Mouse (Mus musculus) stomach, embryonic 14.5 days (tissue): ENCODE measurements at regions not wholly inside any gene's neighbourhood (a gene's known extent, or its start where the extent isn't known, plus 50 kb on each side); places are given as distances from the start of the nearest gene placed in this dataset.

Source experiments
- ATAC-seq: fragments of 200-750 bp; cut with Nextera tagmentation; 2 replicates; pipeline ENCODE4 v1.8.0; 2017; ENCODE audit warnings: low read depth, moderate TSS enrichment; ENCODE audit not compliant: insufficient number of reproducible peaks, insufficient read depth, low FRiP score
- H3K27ac ChIP-seq: fragments of 300-500 bp; sonication (generic); 2 replicates; pipeline ENCODE4 v1.5.1; 2014; ENCODE audit warnings: mild to moderate bottlenecking, low read length, moderate library complexity, mixed read lengths
- H3K27me3 ChIP-seq: fragments of 300-500 bp; sonication (generic); 2 replicates; pipeline ENCODE4 v1.6.1; 2014; ENCODE audit warnings: low read length, control low read depth, mixed read lengths; ENCODE audit not compliant: control insufficient read depth, insufficient read depth
- H3K36me3 ChIP-seq: fragments of 300-500 bp; sonication (generic); 2 replicates; pipeline ENCODE4 v1.6.1; 2014; ENCODE audit warnings: mild to moderate bottlenecking, control low read depth, low read length, moderate library complexity, mixed read lengths; ENCODE audit not compliant: control insufficient read depth, insufficient read depth
- H3K4me1 ChIP-seq: fragments of 300-500 bp; sonication (generic); 2 replicates; pipeline ENCODE4 v1.6.1; 2014; ENCODE audit warnings: low read length, control low read depth, mixed read lengths; ENCODE audit not compliant: control insufficient read depth, insufficient read depth
- H3K4me2 ChIP-seq: fragments of 300-500 bp; sonication (generic); replicated peaks from 2 replicates; pipeline ENCODE4 v1.6.1; 2014; ENCODE audit warnings: low read depth, low read length, control low read depth
- H3K4me3 ChIP-seq: fragments of 300-500 bp; sonication (generic); 2 replicates; pipeline ENCODE4 v1.5.1; 2014; ENCODE audit warnings: low read depth, low read length, control low read depth
- H3K9ac ChIP-seq: fragments of 300-500 bp; sonication (generic); replicated peaks from 2 replicates; pipeline ENCODE4 v1.6.1; 2014; ENCODE audit warnings: low read depth, mild to moderate bottlenecking, control low read depth, low read length, moderate library complexity, mixed read lengths
- H3K9me3 ChIP-seq: fragments of 300-500 bp; sonication (generic); 2 replicates; pipeline ENCODE4 v1.6.1; 2016; ENCODE audit warnings: low read depth, low read length, control low read depth; ENCODE audit not compliant: control insufficient read depth
- WGBS: fragments of 180-500 bp; shearing (Covaris S2); extraction: QIAGEN DNeasy Blood & Tissue Kit; methylation state at CpG from one replicate; pipeline ENCODE4 v1.1.7; 2014; 5-methylcytosine and 5-hydroxymethylcytosine counted together

- no peak for ATAC-seq
These were observed 87.6 kb downstream of the Gm12728 start for GRCm38 (mm10) chr4:105877246-105877645.

GRCm38 (mm10) chr4:105879891-105880290 lies 90.2 kb downstream of the Gm12728 start:
- no peak overlapping the region for H3K4me3 ChIP-seq
- no peaks in the 10 kb centered on the region for H3K36me3 ChIP-seq
- H3K4me1 ChIP-seq = no peaks in the 10 kb centered on the region
- H3K27me3 ChIP-seq = no peaks in the 10 kb centered on the region
- no peaks in the 10 kb centered on the region for H3K9me3 ChIP-seq
- H3K27ac ChIP-seq = no peak overlapping the region
- H3K4me2 ChIP-seq = no peak overlapping the region
- ATAC-seq = no peak
- WGBS = 59% methylated on average over 3 of the region's 3 CpGs
- no peak overlapping the region for H3K9ac ChIP-seq

More at GRCm38 (mm10) chr4:105877246-105877645, 87.6 kb downstream of the Gm12728 start:
- H3K9me3 ChIP-seq = no peaks in the 10 kb centered on the region
- 73% methylated on average over 5 of the region's 5 CpGs for WGBS
- no peaks in the 10 kb centered on the region for H3K4me1 ChIP-seq
- no peak overlapping the region for H3K27ac ChIP-seq
- no peaks in the 10 kb centered on the region for H3K27me3 ChIP-seq
- no peak overlapping the region for H3K4me2 ChIP-seq
- no peaks in the 10 kb centered on the region for H3K36me3 ChIP-seq
- H3K9ac ChIP-seq = no peak overlapping the region
- H3K4me3 ChIP-seq = no peak overlapping the region

- Histone ChIP-seq H3K4me2 (no peak overlapping the region), H3K9ac (no peak overlapping the region), H3K27ac (no peak overlapping the region), H3K4me1 (no peaks in the 10 kb centered on the region), H3K4me3 (no peak overlapping the region), H3K36me3 (no peaks in the 10 kb centered on the region), H3K27me3 (no peaks in the 10 kb centered on the region), H3K9me3 (no peaks in the 10 kb centered on the region)
- ATAC-seq = no peak
- WGBS = 34% methylated on average over 3 of the region's 3 CpGs
These were observed 95.1 kb downstream of the Gm12728 start for GRCm38 (mm10) chr4:105884791-105885190.

- Histone ChIP-seq H3K4me1 (no peaks in the 10 kb centered on the region), H3K4me2 (no peak overlapping the region), H3K36me3 (no peaks in the 10 kb centered on the region), H3K27ac (no peak overlapping the region), H3K4me3 (no peak overlapping the region), H3K27me3 (no peaks in the 10 kb centered on the region), H3K9ac (no peak overlapping the region), H3K9me3 (no peaks in the 10 kb centered on the region)
- WGBS = 78% methylated on average over 4 of the region's 4 CpGs
- ATAC-seq = no peak
These were observed 101.8 kb downstream of the Gm12728 start for GRCm38 (mm10) chr4:105891438-105891837.

- H3K4me1 ChIP-seq = no peaks in the 10 kb centered on the region
- H3K27ac ChIP-seq = no peak overlapping the region
- H3K9me3 ChIP-seq = no peaks in the 10 kb centered on the region
- no peak for ATAC-seq
- 31% methylated on average over 2 of the region's 2 CpGs for WGBS
- no peak overlapping the region for H3K9ac ChIP-seq
- H3K27me3 ChIP-seq = no peaks in the 10 kb centered on the region
- H3K36me3 ChIP-seq = no peaks in the 10 kb centered on the region
- H3K4me2 ChIP-seq = no peak overlapping the region
- H3K4me3 ChIP-seq = no peak overlapping the region
These were observed 102.4 kb downstream of the Gm12728 start for GRCm38 (mm10) chr4:105892065-105892464.

- ATAC-seq = no peak
- Histone ChIP-seq H3K27ac (no peak overlapping the region), H3K4me1 (no peaks in the 10 kb centered on the region), H3K4me2 (no peak overlapping the region), H3K9me3 (no peaks in the 10 kb centered on the region), H3K9ac (no peak overlapping the region), H3K4me3 (no peak overlapping the region), H3K27me3 (no peaks in the 10 kb centered on the region), H3K36me3 (no peaks in the 10 kb centered on the region)
- WGBS = 56% methylated on average over 2 of the region's 2 CpGs
These were observed 105.4 kb downstream of the Gm12728 start for GRCm38 (mm10) chr4:105895116-105895515.

GRCm38 (mm10) chr4:105898054-105898847 lies 108.6 kb downstream of the Gm12728 start:
- ATAC-seq = no peak
- 89% methylated on average over 5 of the region's 5 CpGs for WGBS

GRCm38 (mm10) chr4:105904896-105905295 lies 115.2 kb downstream of the Gm12728 start:
- no peak for ATAC-seq
- no peak overlapping the region for H3K4me2 ChIP-seq
- H3K27me3 ChIP-seq = no peaks in the 10 kb centered on the region
- no peak overlapping the region for H3K4me3 ChIP-seq
- no peaks in the 10 kb centered on the region for H3K9me3 ChIP-seq
- H3K9ac ChIP-seq = no peak overlapping the region
- no peak overlapping the region for H3K27ac ChIP-seq
- no peaks in the 10 kb centered on the region for H3K36me3 ChIP-seq
- WGBS = 46% methylated on average over 8 of the region's 8 CpGs
- no peaks in the 10 kb centered on the region for H3K4me1 ChIP-seq

More at GRCm38 (mm10) chr4:105898054-105898847, 108.6 kb downstream of the Gm12728 start:
- no peak overlapping the region for H3K4me3 ChIP-seq
- H3K27me3 ChIP-seq = no peaks in the 10 kb centered on the region
- no peak overlapping the region for H3K9ac ChIP-seq
- no peaks in the 10 kb centered on the region for H3K36me3 ChIP-seq
- H3K4me2 ChIP-seq = no peak overlapping the region
- no peaks in the 10 kb centered on the region for H3K9me3 ChIP-seq
- no peak overlapping the region for H3K27ac ChIP-seq
- H3K4me1 ChIP-seq = no peaks in the 10 kb centered on the region

- H3K27ac ChIP-seq = no peak overlapping the region
- H3K4me3 ChIP-seq = no peak overlapping the region
- no peaks in the 10 kb centered on the region for H3K4me1 ChIP-seq
- no peak overlapping the region for H3K9ac ChIP-seq
- no peak for ATAC-seq
- H3K4me2 ChIP-seq = no peak overlapping the region
- H3K27me3 ChIP-seq = no peaks in the 10 kb centered on the region
- WGBS = 86% methylated on average over 4 of the region's 4 CpGs
- no peaks in the 10 kb centered on the region for H3K36me3 ChIP-seq
- no peaks in the 10 kb centered on the region for H3K9me3 ChIP-seq
These were observed 116.7 kb downstream of the Gm12728 start for GRCm38 (mm10) chr4:105906411-105906810.
